Comparison of ENCODE assay signal across 15 mouse cellular contexts in the genomic region with DNA sequence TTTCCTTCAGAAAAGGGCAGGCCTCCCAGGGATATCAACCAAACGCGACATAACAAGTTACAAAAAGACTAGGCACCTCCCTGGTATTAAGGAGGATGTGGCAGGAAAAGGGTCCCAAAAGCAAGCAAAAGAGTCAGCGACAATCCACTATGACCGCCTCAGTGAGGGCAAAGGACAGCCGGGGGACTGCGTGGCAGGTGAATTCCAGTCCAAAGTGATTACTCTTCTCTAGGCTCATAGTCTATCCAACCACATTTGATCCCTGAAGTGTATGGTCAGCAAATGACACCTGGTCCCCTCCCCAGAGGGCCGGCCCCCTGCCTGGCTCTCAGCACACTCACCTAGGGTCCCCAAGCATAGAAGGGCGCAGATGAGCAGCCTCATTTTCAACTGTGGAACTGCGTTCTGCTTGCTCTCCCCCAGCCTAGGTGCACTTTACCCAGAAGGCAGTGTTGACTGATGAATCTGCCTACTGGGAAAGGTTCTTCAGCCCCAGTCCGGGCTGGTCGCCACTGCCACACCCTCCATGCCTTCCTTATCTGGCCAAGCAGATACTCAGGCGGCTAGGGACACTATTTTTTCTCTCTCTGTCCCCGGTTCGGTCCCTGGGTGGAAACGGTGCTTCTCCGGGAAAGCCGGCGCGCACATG. TPM values are rescaled to one million over a fixed set of nuclear protein-coding genes. Genes with fewer than 3 reads are reported as not detected.
DNase-seq lines count a peak whose midpoint lies in the region; ATAC-seq and TF ChIP-seq lines count a peak whose summit lies in the region.
"Had no signal": no experiment of that assay in that cellular context is flagged by ENCODE, and none has a peak within 500 bp of the region (broad histone marks: within the 10 kb centered on the region; RNA-seq: fewer than 3 reads in every experiment).

No protein-coding gene starts in this region.

- no peak for TF ChIP-seq CTCF in lung, postnatal 0 days (IDR thresholded peaks at IDR 0.05)
- no peak for TF ChIP-seq CTCF in hindbrain, postnatal 0 days (IDR thresholded peaks at IDR 0.05; ENCODE audit: low read depth)

- 74% methylated on average over 19 of the region's 19 CpGs for WGBS in lung, embryonic 15.5 days
- WGBS in lung, postnatal 0 days, result 76% methylated on average over 19 of the region's 19 CpGs
- 28% methylated on average over 19 of the region's 19 CpGs for WGBS in liver, embryonic 12.5 days (ENCODE audit: insufficient replicate concordance)
- WGBS in stomach, embryonic 15.5 days, result 73% methylated on average over 19 of the region's 19 CpGs
- 90% methylated on average over 19 of the region's 19 CpGs for WGBS in hindbrain, postnatal 0 days

- DNase-seq in lung, postnatal 0 days (ENCODE audit: low spot score), result no peak
- peak; percentile 87 for DNase-seq in c-Kit-positive CD71-positive TER-119-positive erythroid progenitor cells, embryonic 14.5 days (ENCODE audit: low spot score)
- no peak for DNase-seq in frontal cortex, postnatal 36 days (ENCODE audit: low spot score in 2 of 2)
- no peak for DNase-seq in thymus, postnatal 10 days (ENCODE audit: low spot score in 2 of 2)
- no peak for DNase-seq in hindbrain, postnatal 0 days (ENCODE audit: low spot score)
- DNase-seq: adrenal gland, postnatal 14 days; cerebellum, postnatal 10 days; lung, postnatal 10 days; thymus, postnatal 25 days had no signal

- H3K4me3 ChIP-seq in lung, embryonic 15.5 days, result no peak overlapping the region
- H3K4me3 ChIP-seq in lung, postnatal 0 days (ENCODE audit: low read depth, low read length), result no peak overlapping the region
- H3K4me3 ChIP-seq in liver, embryonic 12.5 days, result peak overlapping the region; percentile 72
- H3K4me3 ChIP-seq in stomach, embryonic 15.5 days (replicated peaks), result no peak overlapping the region
- H3K4me3 ChIP-seq in hindbrain, postnatal 0 days (ENCODE audit: low read length), result no peak overlapping the region
- H3K4me3 ChIP-seq: myocyte had no signal

- H3K9me3 ChIP-seq in lung, embryonic 15.5 days, result no peaks in the 10 kb centered on the region
- H3K9me3 ChIP-seq in lung, postnatal 0 days (ENCODE audit: low read length), result no peaks in the 10 kb centered on the region
- no peaks in the 10 kb centered on the region for H3K9me3 ChIP-seq in liver, embryonic 12.5 days (replicated peaks)
- no peaks in the 10 kb centered on the region for H3K9me3 ChIP-seq in stomach, embryonic 15.5 days
- no peaks in the 10 kb centered on the region for H3K9me3 ChIP-seq in hindbrain, postnatal 0 days (ENCODE audit: low read length)

- no peaks in the 10 kb centered on the region for H3K27me3 ChIP-seq in lung, embryonic 15.5 days
- H3K27me3 ChIP-seq in lung, postnatal 0 days (replicated peaks; ENCODE audit: insufficient read depth, low read length), result no peaks in the 10 kb centered on the region
- no peaks in the 10 kb centered on the region for H3K27me3 ChIP-seq in liver, embryonic 12.5 days (replicated peaks)
- no peaks in the 10 kb centered on the region for H3K27me3 ChIP-seq in stomach, embryonic 15.5 days (replicated peaks)
- no peaks in the 10 kb centered on the region for H3K27me3 ChIP-seq in hindbrain, postnatal 0 days (ENCODE audit: insufficient read depth, low read length)

- no peak overlapping the region for H3K4me2 ChIP-seq in lung, embryonic 15.5 days
- no peak overlapping the region for H3K4me2 ChIP-seq in lung, postnatal 0 days (replicated peaks; ENCODE audit: low read depth, low read length)
- peak overlapping the region; percentile 74 for H3K4me2 ChIP-seq in liver, embryonic 12.5 days
- H3K4me2 ChIP-seq in stomach, embryonic 15.5 days, result no peak overlapping the region
- no peak overlapping the region for H3K4me2 ChIP-seq in hindbrain, postnatal 0 days (ENCODE audit: low read depth, low read length)

- no peak overlapping the region for H3K27ac ChIP-seq in lung, embryonic 15.5 days
- no peak overlapping the region for H3K27ac ChIP-seq in lung, postnatal 0 days (ENCODE audit: low read length)
- H3K27ac ChIP-seq in liver, embryonic 12.5 days, result peak overlapping the region; percentile 100
- no peak overlapping the region for H3K27ac ChIP-seq in stomach, embryonic 15.5 days
- no peak overlapping the region for H3K27ac ChIP-seq in hindbrain, postnatal 0 days

- peak; percentile 59; the same call in 1 of the 2 replicates for ATAC-seq in lung, embryonic 15.5 days (ENCODE audit: borderline replicate concordance, extremely low read depth, low FRiP score, low TSS enrichment)
- ATAC-seq in lung, postnatal 0 days, result no peak
- ATAC-seq in liver, embryonic 12.5 days, result peak; percentile 97
- ATAC-seq in stomach, embryonic 15.5 days (ENCODE audit: insufficient read depth, low FRiP score, low read depth), result peak; percentile 96
- no peak for ATAC-seq in hindbrain, postnatal 0 days

- H3K9ac ChIP-seq in lung, embryonic 15.5 days, result no peak overlapping the region
- no peak overlapping the region for H3K9ac ChIP-seq in lung, postnatal 0 days (replicated peaks; ENCODE audit: low read depth)
- peak overlapping the region; percentile 90 for H3K9ac ChIP-seq in liver, embryonic 12.5 days
- H3K9ac ChIP-seq in stomach, embryonic 15.5 days, result no peak overlapping the region
- H3K9ac ChIP-seq in hindbrain, postnatal 0 days (replicated peaks; ENCODE audit: low read length), result no peak overlapping the region

- H3K4me1 ChIP-seq in lung, embryonic 15.5 days, result peaks cover 7% of the 10 kb centered on the region; the same call in 1 of the 2 replicates
- no peaks in the 10 kb centered on the region for H3K4me1 ChIP-seq in lung, postnatal 0 days (ENCODE audit: insufficient read depth, low read depth, low read length)
- H3K4me1 ChIP-seq in liver, embryonic 12.5 days, result peaks cover 61% of the 10 kb centered on the region
- no peaks in the 10 kb centered on the region for H3K4me1 ChIP-seq in stomach, embryonic 15.5 days
- H3K4me1 ChIP-seq in hindbrain, postnatal 0 days (ENCODE audit: insufficient read depth, low read length), result no peaks in the 10 kb centered on the region

- no peak for TF ChIP-seq EP300 in lung, postnatal 0 days (IDR thresholded peaks at IDR 0.05)

- H3K36me3 ChIP-seq in lung, embryonic 15.5 days, result no peaks in the 10 kb centered on the region
- H3K36me3 ChIP-seq in lung, postnatal 0 days (ENCODE audit: insufficient read depth, low read length), result no peaks in the 10 kb centered on the region
- peaks cover under 1% of the 10 kb centered on the region; the same call in 1 of the 2 replicates for H3K36me3 ChIP-seq in liver, embryonic 12.5 days
- no peaks in the 10 kb centered on the region for H3K36me3 ChIP-seq in stomach, embryonic 15.5 days
- H3K36me3 ChIP-seq in hindbrain, postnatal 0 days (ENCODE audit: insufficient read depth, low read length), result no peaks in the 10 kb centered on the region

RNA-seq across cellular contexts. Expression of a gene that starts 16.9 kb away (rescaled TPM):
- polyA plus RNA-seq in lung, embryonic 15.5 days (2015; fragmentation: Nextera tagmentation; extraction: Ambion mirVana), result 1.9 and 2.9 TPM in 2 replicates
- 1.4 and 2.0 TPM in 2 replicates for polyA plus RNA-seq in lung, postnatal 0 days (2015; fragmentation: Nextera tagmentation; extraction: Ambion mirVana)
- polyA plus RNA-seq in liver, embryonic 12.5 days (2016; fragmentation: Nextera tagmentation; extraction: Ambion mirVana), result 29.7 and 33.1 TPM in 2 replicates
- 3.2 and 6.6 TPM in 2 replicates for polyA plus RNA-seq in stomach, embryonic 15.5 days (2015; fragmentation: Nextera tagmentation; extraction: Ambion mirVana)
- 0.31 and 0.54 TPM in 2 replicates for total RNA-seq in hindbrain, postnatal 0 days (2014; rRNA removed)
- 0.50 and 1.0 TPM in 2 replicates for polyA plus RNA-seq in hindbrain, postnatal 0 days (2015; fragmentation: Nextera tagmentation; extraction: Ambion mirVana)
- total RNA-seq: heart, adult 8-10 months had no signal

RNA-seq across cellular contexts. Expression of a gene that starts 17.1 kb away (rescaled TPM):
- 73.6 and 75.2 TPM in 2 replicates for polyA plus RNA-seq in lung, embryonic 15.5 days (2015; fragmentation: Nextera tagmentation; extraction: Ambion mirVana)
- 14.9 and 15.7 TPM in 2 replicates for polyA plus RNA-seq in lung, postnatal 0 days (2015; fragmentation: Nextera tagmentation; extraction: Ambion mirVana)
- 69.8 and 74.1 TPM in 2 replicates for polyA plus RNA-seq in liver, embryonic 12.5 days (2016; fragmentation: Nextera tagmentation; extraction: Ambion mirVana)
- polyA plus RNA-seq in stomach, embryonic 15.5 days (2015; fragmentation: Nextera tagmentation; extraction: Ambion mirVana), result 55.9 and 62.2 TPM in 2 replicates
- total RNA-seq in hindbrain, postnatal 0 days (2014; rRNA removed), result 24.9 and 26.0 TPM in 2 replicates
- 20.3 and 21.3 TPM in 2 replicates for polyA plus RNA-seq in hindbrain, postnatal 0 days (2015; fragmentation: Nextera tagmentation; extraction: Ambion mirVana)

RNA-seq across cellular contexts. Expression of a gene that starts 57.7 kb away (rescaled TPM):
- polyA plus RNA-seq in lung, embryonic 15.5 days (2015; fragmentation: Nextera tagmentation; extraction: Ambion mirVana), result 81.9 and 117 TPM in 2 replicates
- polyA plus RNA-seq in lung, postnatal 0 days (2015; fragmentation: Nextera tagmentation; extraction: Ambion mirVana), result 523 and 670 TPM in 2 replicates
- 2,820 and 2,901 TPM in 2 replicates for polyA plus RNA-seq in liver, embryonic 12.5 days (2016; fragmentation: Nextera tagmentation; extraction: Ambion mirVana)
- polyA plus RNA-seq in stomach, embryonic 15.5 days (2015; fragmentation: Nextera tagmentation; extraction: Ambion mirVana), result 195 and 466 TPM in 2 replicates
- 20.2 and 44.2 TPM in 2 replicates for total RNA-seq in hindbrain, postnatal 0 days (2014; rRNA removed)
- 42.1 and 45.4 TPM in 2 replicates for polyA plus RNA-seq in hindbrain, postnatal 0 days (2015; fragmentation: Nextera tagmentation; extraction: Ambion mirVana)
- polyA plus RNA-seq: myocyte had no signal

RNA-seq across cellular contexts. Expression of a gene that starts 57.9 kb away (rescaled TPM):
- 0.49 and 0.84 TPM in 2 replicates for polyA plus RNA-seq in lung, embryonic 15.5 days (2015; fragmentation: Nextera tagmentation; extraction: Ambion mirVana)
- 7.3 and 10.7 TPM in 2 replicates for polyA plus RNA-seq in lung, postnatal 0 days (2015; fragmentation: Nextera tagmentation; extraction: Ambion mirVana)
- 4.9 and 5.2 TPM in 2 replicates for polyA plus RNA-seq in liver, embryonic 12.5 days (2016; fragmentation: Nextera tagmentation; extraction: Ambion mirVana)
- 5.6 TPM in 1 of 2 replicates, not detected in the other for polyA plus RNA-seq in stomach, embryonic 15.5 days (2015; fragmentation: Nextera tagmentation; extraction: Ambion mirVana)
- total RNA-seq in hindbrain, postnatal 0 days (2014; rRNA removed), result 0.99 and 3.7 TPM in 2 replicates
- polyA plus RNA-seq in hindbrain, postnatal 0 days (2015; fragmentation: Nextera tagmentation; extraction: Ambion mirVana), result 3.3 and 5.2 TPM in 2 replicates
- polyA plus RNA-seq: intestine, embryonic 14.5 days; myocyte had no signal

Comparison
In these comparisons a context has a peak if more than half of its experiments do, and no peak if none do; other contexts are left out.
1. ATAC-seq: peak in lung, embryonic 15.5 days (single experiment), liver, embryonic 12.5 days (single experiment) and stomach, embryonic 15.5 days (single experiment); none in lung, postnatal 0 days (single experiment) and hindbrain, postnatal 0 days (single experiment).